Mouse (Mus musculus) stomach, embryonic 15.5 days (tissue): ENCODE data around the gene Atl1. TPM values are rescaled to one million over a fixed set of nuclear protein-coding genes. Genes with fewer than 3 reads are reported as not detected.
A peak's percentile ranks its signal among the peaks of the same experiment; 100 is the strongest.

Source experiments
- ATAC-seq: fragments of 200-750 bp; cut with Nextera tagmentation; 2 replicates; pipeline ENCODE4 v1.8.0; 2017; ENCODE audit warnings: low read depth, moderate number of reproducible peaks, moderate TSS enrichment; ENCODE audit not compliant: insufficient read depth, low FRiP score
- H3K27ac ChIP-seq: fragments of 300-500 bp; sonication (generic); 2 replicates; pipeline ENCODE4 v1.5.1; 2015; ENCODE audit warnings: mild to moderate bottlenecking, inconsistent platforms
- H3K27me3 ChIP-seq: fragments of 300-500 bp; sonication (generic); replicated peaks from 2 replicates; pipeline ENCODE4 v1.6.1; 2015; ENCODE audit warnings: inconsistent platforms
- H3K36me3 ChIP-seq: fragments of 300-500 bp; sonication (generic); 2 replicates; pipeline ENCODE4 v1.6.1; 2015; ENCODE audit warnings: inconsistent platforms
- H3K4me1 ChIP-seq: fragments of 300-500 bp; sonication (generic); 2 replicates; pipeline ENCODE4 v1.6.1; 2015; ENCODE audit warnings: inconsistent platforms
- H3K4me2 ChIP-seq: fragments of 300-500 bp; sonication (generic); 2 replicates; pipeline ENCODE4 v1.6.1; 2015; ENCODE audit warnings: mild to moderate bottlenecking, inconsistent platforms
- H3K4me3 ChIP-seq: fragments of 300-500 bp; sonication (generic); replicated peaks from 2 replicates; pipeline ENCODE4 v1.5.1; 2015; ENCODE audit warnings: inconsistent platforms
- H3K9ac ChIP-seq: fragments of 300-500 bp; sonication (generic); 2 replicates; pipeline ENCODE4 v1.6.1; 2015; ENCODE audit warnings: inconsistent platforms
- H3K9me3 ChIP-seq: fragments of 300-500 bp; sonication (generic); 2 replicates; pipeline ENCODE4 v1.6.1; 2016; ENCODE audit warnings: inconsistent platforms
- WGBS: fragments of 180-500 bp; shearing (Covaris S2); methylation state at CpG from one replicate; pipeline ENCODE4 v1.1.7; 2015; 5-methylcytosine and 5-hydroxymethylcytosine counted together
- polyA plus RNA-seq: library from polyadenylated mRNA; unstranded; fragments of >200 nt; fragmentation: Nextera tagmentation; extraction: Ambion mirVana; gene quantifications from 2 replicates; pipeline ENCODE4 v1.2.1, GENCODE M21; 2015

Gene Atl1
- polyA plus RNA-seq, 1 experiment from 2014 or later, result 6.9 TPM

GRCm38 (mm10) chr12:69858847-69859246, 33.6 kb upstream of the Atl1 start:
- Histone ChIP-seq H3K27ac (no peak overlapping the region), H3K4me3 (no peak overlapping the region), H3K4me1 (no peaks in the 10 kb centered on the region), H3K9me3 (no peaks in the 10 kb centered on the region), H3K36me3 (peaks cover 6% of the 10 kb centered on the region; the same call in 1 of the 2 replicates), H3K9ac (no peak overlapping the region), H3K27me3 (no peaks in the 10 kb centered on the region), H3K4me2 (no peak overlapping the region)
- 71% methylated on average over 4 of the region's 4 CpGs for WGBS
- ATAC-seq, result peak; percentile 73; the same call in 1 of the 2 replicates

GRCm38 (mm10) chr12:69863505-69863904, 28.9 kb upstream of the Atl1 start:
- no peaks in the 10 kb centered on the region for H3K9me3 ChIP-seq
- ATAC-seq, result no peak
- WGBS, result 67% methylated on average over 5 of the region's 5 CpGs

DNA sequence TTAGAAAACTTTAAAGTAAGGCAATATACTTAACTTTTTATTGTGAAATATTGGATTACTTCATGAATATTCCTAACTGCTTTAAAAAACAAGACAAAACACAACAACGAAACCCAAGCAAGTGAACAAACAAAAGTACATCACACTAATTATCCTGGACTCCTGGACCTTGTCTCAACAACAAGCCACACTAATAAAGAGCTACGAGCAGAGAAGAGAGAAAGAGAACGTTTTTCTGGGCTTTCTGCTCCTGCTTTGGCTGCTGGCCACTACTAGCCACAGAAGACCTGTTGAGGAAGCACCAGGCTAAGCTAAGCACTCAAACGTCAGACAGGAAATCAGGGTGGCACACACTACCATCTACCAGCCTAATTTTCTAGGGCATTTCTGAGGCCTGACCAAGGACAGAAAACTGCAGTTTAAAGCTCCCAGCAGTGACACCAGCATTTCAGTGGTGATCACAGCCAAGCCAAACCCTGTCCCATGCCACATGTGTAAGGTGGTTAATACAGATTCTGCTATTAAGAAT, 28.2 kb upstream of the Atl1 start:
- Histone ChIP-seq H3K9me3 (no peaks in the 10 kb centered on the region), H3K4me3 (no peak overlapping the region), H3K4me2 (no peak overlapping the region), H3K4me1 (no peaks in the 10 kb centered on the region), H3K27me3 (no peaks in the 10 kb centered on the region), H3K27ac (no peak overlapping the region), H3K9ac (no peak overlapping the region), H3K36me3 (peaks cover 6% of the 10 kb centered on the region; the same call in 1 of the 2 replicates)
- 61% methylated on average over 4 of the region's 4 CpGs for WGBS
- no peak for ATAC-seq

More at GRCm38 (mm10) chr12:69863505-69863904, 28.9 kb upstream of the Atl1 start:
- H3K9ac ChIP-seq, result no peak overlapping the region
- no peaks in the 10 kb centered on the region for H3K27me3 ChIP-seq
- no peaks in the 10 kb centered on the region for H3K4me1 ChIP-seq
- no peak overlapping the region for H3K4me2 ChIP-seq
- no peak overlapping the region for H3K27ac ChIP-seq
- H3K4me3 ChIP-seq, result no peak overlapping the region
- H3K36me3 ChIP-seq, result peaks cover 6% of the 10 kb centered on the region; the same call in 1 of the 2 replicates

- Histone ChIP-seq H3K36me3 (peaks cover 8% of the 10 kb centered on the region; the same call in 1 of the 2 replicates), H3K4me1 (no peaks in the 10 kb centered on the region), H3K9ac (no peak overlapping the region), H3K27me3 (no peaks in the 10 kb centered on the region), H3K4me2 (no peak overlapping the region), H3K9me3 (no peaks in the 10 kb centered on the region), H3K4me3 (no peak overlapping the region), H3K27ac (no peak overlapping the region)
- WGBS, result 66% methylated on average over 5 of the region's 5 CpGs
- no peak for ATAC-seq
These were observed 25.1 kb upstream of the Atl1 start for GRCm38 (mm10) chr12:69867338-69867737.

- WGBS, result 90% methylated on average over 5 of the region's 5 CpGs
- H3K27me3 ChIP-seq, result no peaks in the 10 kb centered on the region
- no peak overlapping the region for H3K27ac ChIP-seq
- no peak overlapping the region for H3K4me2 ChIP-seq
- peaks cover 2% of the 10 kb centered on the region; the same call in 1 of the 2 replicates for H3K36me3 ChIP-seq
- H3K9me3 ChIP-seq, result no peaks in the 10 kb centered on the region
- no peaks in the 10 kb centered on the region for H3K4me1 ChIP-seq
- H3K9ac ChIP-seq, result no peak overlapping the region
- no peak overlapping the region for H3K4me3 ChIP-seq
- ATAC-seq, result no peak
These were observed 20.8 kb upstream of the Atl1 start for GRCm38 (mm10) chr12:69871632-69872031.

DNA sequence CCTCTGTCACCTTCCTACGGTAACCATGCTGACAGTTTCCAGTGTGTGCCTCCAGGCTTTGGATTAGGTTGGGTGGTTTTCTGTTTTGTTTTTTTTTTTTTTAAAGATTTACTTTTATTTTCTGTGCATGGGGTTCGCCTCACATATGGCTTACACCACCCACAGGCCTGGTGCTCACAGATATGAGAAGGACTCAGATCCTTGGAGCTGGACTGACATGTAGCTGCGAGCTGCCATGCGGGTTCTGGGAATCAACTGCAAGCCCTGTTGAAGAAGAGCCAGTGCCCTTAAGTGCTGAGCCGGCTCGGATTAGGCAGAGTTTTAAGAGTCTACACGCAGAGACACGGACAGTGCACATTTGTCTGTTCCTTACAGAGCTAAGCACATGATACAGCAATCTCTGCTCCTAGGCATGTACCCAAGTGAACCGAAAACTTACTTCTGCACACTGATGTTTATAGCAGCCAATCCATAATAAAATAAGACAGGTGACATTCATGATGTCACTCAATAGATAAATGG, 14.5 kb upstream of the Atl1 start:
- no peak overlapping the region for H3K4me2 ChIP-seq
- 85% methylated on average over 9 of the region's 9 CpGs for WGBS
- no peaks in the 10 kb centered on the region for H3K9me3 ChIP-seq
- H3K9ac ChIP-seq, result no peak overlapping the region
- no peak overlapping the region for H3K27ac ChIP-seq
- peaks cover 15% of the 10 kb centered on the region; the same call in 1 of the 2 replicates for H3K4me1 ChIP-seq
- H3K4me3 ChIP-seq, result no peak overlapping the region
- no peak for ATAC-seq
- no peaks in the 10 kb centered on the region for H3K27me3 ChIP-seq
- H3K36me3 ChIP-seq, result no peaks in the 10 kb centered on the region

GRCm38 (mm10) chr12:69879172-69879665, 13.2 kb upstream of the Atl1 start:
- H3K9ac ChIP-seq, result no peak overlapping the region
- no peaks in the 10 kb centered on the region for H3K9me3 ChIP-seq
- WGBS, result 11% methylated on average over 4 of the region's 4 CpGs
- H3K4me3 ChIP-seq, result no peak overlapping the region
- H3K27me3 ChIP-seq, result no peaks in the 10 kb centered on the region
- H3K27ac ChIP-seq, result peak overlapping the region; percentile 53; the same call in 1 of the 2 replicates
- no peaks in the 10 kb centered on the region for H3K36me3 ChIP-seq
- H3K4me1 ChIP-seq, result peaks cover 15% of the 10 kb centered on the region; the same call in 1 of the 2 replicates
- peak; percentile 49 for ATAC-seq
- peak overlapping the region; percentile 29 for H3K4me2 ChIP-seq

- ATAC-seq, result no peak
- no peak overlapping the region for H3K9ac ChIP-seq
- 26% methylated on average over 6 of the region's 6 CpGs for WGBS
- H3K36me3 ChIP-seq, result no peaks in the 10 kb centered on the region
- peak overlapping the region; percentile 53; the same call in 1 of the 2 replicates for H3K27ac ChIP-seq
- H3K9me3 ChIP-seq, result no peaks in the 10 kb centered on the region
- no peaks in the 10 kb centered on the region for H3K27me3 ChIP-seq
- H3K4me1 ChIP-seq, result peaks cover 15% of the 10 kb centered on the region; the same call in 1 of the 2 replicates
- no peak overlapping the region for H3K4me3 ChIP-seq
- H3K4me2 ChIP-seq, result peak overlapping the region; percentile 29
These were observed 12.7 kb upstream of the Atl1 start for GRCm38 (mm10) chr12:69879739-69880138.

DNA sequence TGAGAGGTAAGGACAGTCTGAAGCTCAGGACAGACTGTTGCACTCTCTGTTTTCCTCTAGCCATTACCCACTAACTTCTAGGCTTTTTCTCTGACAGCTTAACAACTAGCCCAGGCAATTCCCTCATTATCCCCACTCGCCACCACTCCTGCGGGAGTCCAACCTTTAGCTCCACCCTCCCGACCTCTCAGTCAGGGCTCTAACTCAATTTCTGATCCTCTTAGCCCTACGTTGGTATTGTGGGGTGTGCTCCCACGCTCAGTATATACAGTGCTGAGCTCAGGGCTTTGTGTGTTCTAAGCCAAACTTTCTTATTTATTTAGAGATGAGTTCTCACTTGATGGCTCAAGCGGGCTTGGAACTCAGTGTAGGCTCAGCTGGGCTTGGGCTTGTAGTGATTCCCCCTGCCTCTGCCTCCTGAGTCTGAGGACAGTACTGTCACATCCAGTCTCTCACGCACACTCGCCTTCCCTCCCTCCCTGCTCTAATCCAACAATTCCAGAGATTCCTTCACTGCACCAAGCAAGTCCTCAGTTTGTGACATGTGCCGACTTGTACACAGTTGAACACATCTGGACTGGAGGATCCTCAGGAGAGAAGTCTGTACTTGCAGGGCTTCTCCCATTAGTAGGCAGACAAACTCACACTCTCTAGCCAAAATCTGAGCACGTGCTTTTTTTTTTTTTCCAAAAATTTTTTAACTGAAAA, 11.1 kb upstream of the Atl1 start:
- H3K4me1 ChIP-seq, result peaks cover 15% of the 10 kb centered on the region; the same call in 1 of the 2 replicates
- H3K9ac ChIP-seq, result no peak overlapping the region
- H3K27me3 ChIP-seq, result no peaks in the 10 kb centered on the region
- H3K4me2 ChIP-seq, result no peak overlapping the region
- 54% methylated on average over 10 of the region's 10 CpGs for WGBS
- H3K27ac ChIP-seq, result no peak overlapping the region
- H3K36me3 ChIP-seq, result no peaks in the 10 kb centered on the region
- H3K9me3 ChIP-seq, result no peaks in the 10 kb centered on the region
- H3K4me3 ChIP-seq, result no peak overlapping the region
- no peak for ATAC-seq

- ATAC-seq, result no peak
- no peak overlapping the region for H3K4me2 ChIP-seq
- H3K9ac ChIP-seq, result no peak overlapping the region
- H3K36me3 ChIP-seq, result no peaks in the 10 kb centered on the region
- 87% methylated on average over 5 of the region's 5 CpGs for WGBS
- H3K4me3 ChIP-seq, result no peak overlapping the region
- H3K4me1 ChIP-seq, result peaks cover 18% of the 10 kb centered on the region
- H3K9me3 ChIP-seq, result no peaks in the 10 kb centered on the region
- H3K27ac ChIP-seq, result no peak overlapping the region
- H3K27me3 ChIP-seq, result no peaks in the 10 kb centered on the region
These were observed 8.4 kb upstream of the Atl1 start for GRCm38 (mm10) chr12:69884053-69884452.

- no peak overlapping the region for H3K4me3 ChIP-seq
- WGBS, result 83% methylated on average over 5 of the region's 5 CpGs
- no peak for ATAC-seq
- H3K4me1 ChIP-seq, result peaks cover 22% of the 10 kb centered on the region
- no peak overlapping the region for H3K4me2 ChIP-seq
- H3K9ac ChIP-seq, result no peak overlapping the region
- H3K27me3 ChIP-seq, result no peaks in the 10 kb centered on the region
- H3K36me3 ChIP-seq, result no peaks in the 10 kb centered on the region
- H3K27ac ChIP-seq, result peak overlapping the region; percentile 37; the same call in 1 of the 2 replicates
- H3K9me3 ChIP-seq, result no peaks in the 10 kb centered on the region
These were observed 7.1 kb upstream of the Atl1 start for GRCm38 (mm10) chr12:69885170-69885923.
